Mouse (Mus musculus) ES-Bruce4 (cell line): Measurements from ENCODE around the gene Hcfc2. TPM values are rescaled to one million over a fixed set of nuclear protein-coding genes. Genes with fewer than 3 reads are reported as not detected.

Experiments used
- H3K27ac ChIP-seq: 2 replicates; pipeline ENCODE4 v1.5.1; 2012; ENCODE audit warnings: low read length, inconsistent platforms; ENCODE audit not compliant: insufficient read depth
- H3K27me3 ChIP-seq: 2 replicates; pipeline ENCODE4 v1.6.1; 2012; ENCODE audit warnings: mild to moderate bottlenecking, low read length, inconsistent platforms; ENCODE audit not compliant: control insufficient read depth, poor library complexity, insufficient read depth, severe bottlenecking
- H3K36me3 ChIP-seq: 2 replicates; pipeline ENCODE4 v1.6.1; 2012; ENCODE audit warnings: inconsistent platforms, mild to moderate bottlenecking, low read length, moderate library complexity; ENCODE audit not compliant: control insufficient read depth, poor library complexity, insufficient read depth, severe bottlenecking
- H3K4me1 ChIP-seq: one replicate; pipeline ENCODE4 v1.8.1; 2011; ENCODE audit warnings: low read length; ENCODE audit not compliant: control insufficient read depth, insufficient read depth
- H3K4me3 ChIP-seq: 2 replicates; pipeline ENCODE4 v1.5.1; 2011; ENCODE audit warnings: low read depth, mild to moderate bottlenecking, low read length
- H3K9ac ChIP-seq: 2 replicates; pipeline ENCODE4 v1.6.1; 2012; ENCODE audit warnings: low read depth, mild to moderate bottlenecking, inconsistent platforms; ENCODE audit not compliant: poor library complexity, severe bottlenecking
- H3K9me3 ChIP-seq: replicated peaks from 2 replicates; pipeline ENCODE4 v1.6.1; 2012; ENCODE audit warnings: mild to moderate bottlenecking, low read length, inconsistent platforms; ENCODE audit not compliant: control insufficient read depth, poor library complexity, insufficient read depth, severe bottlenecking
- CTCF ChIP-seq: IDR thresholded peaks from one replicate; pipeline ENCODE4 v1.8.1; 2011; ENCODE audit warnings: low read depth, low read length
- EP300 ChIP-seq: IDR thresholded peaks from 2 replicates; pipeline ENCODE4 v1.6.1; 2011; ENCODE audit warnings: low read depth, low read length; ENCODE audit not compliant: insufficient read depth
- POLR2A ChIP-seq: IDR thresholded peaks from one replicate; pipeline ENCODE4 v1.8.1; 2011; ENCODE audit warnings: low read length; ENCODE audit not compliant: insufficient read depth
- polyA plus RNA-seq: library from polyadenylated mRNA; stranded (reverse); fragments of >200 nt; gene quantifications from 2 replicates; pipeline ENCODE4 v1.2.4, GENCODE M21; 2011; ENCODE audit warnings: low read depth; ENCODE audit not compliant: missing spikeins, insufficient read depth, insufficient read length

Gene Hcfc2
- polyA plus RNA-seq, 1 experiment: 8.6 TPM

GRCm38 (mm10) chr10:82780322-82780721, 84.4 kb downstream of the Hcfc2 start:
- Histone ChIP-seq H3K4me3 (no peak overlapping the region), H3K27me3 (no peaks in the 10 kb centered on the region), H3K9me3 (no peaks in the 10 kb centered on the region), H3K9ac (no peak overlapping the region), H3K27ac (no peak overlapping the region), H3K36me3 (no peaks in the 10 kb centered on the region), H3K4me1 (peaks cover 5% of the 10 kb centered on the region)
- TF ChIP-seq CTCF (no peak), POLR2A (no peak), EP300 (no peak)

GRCm38 (mm10) chr10:82780816-82781215, 84.9 kb downstream of the Hcfc2 start:
- Histone ChIP-seq H3K9me3 (no peaks in the 10 kb centered on the region), H3K4me1 (peaks cover 5% of the 10 kb centered on the region), H3K9ac (no peak overlapping the region), H3K4me3 (no peak overlapping the region), H3K27me3 (no peaks in the 10 kb centered on the region), H3K36me3 (no peaks in the 10 kb centered on the region), H3K27ac (no peak overlapping the region)
- no peak for TF ChIP-seq EP300
- no peak for TF ChIP-seq CTCF
- no peak for TF ChIP-seq POLR2A

GRCm38 (mm10) chr10:82782472-82782871, 86.5 kb downstream of the Hcfc2 start:
- Histone ChIP-seq H3K9ac (no peak overlapping the region), H3K27me3 (no peaks in the 10 kb centered on the region), H3K4me1 (peaks cover 2% of the 10 kb centered on the region), H3K4me3 (no peak overlapping the region), H3K9me3 (no peaks in the 10 kb centered on the region), H3K36me3 (no peaks in the 10 kb centered on the region), H3K27ac (no peak overlapping the region)
- TF ChIP-seq CTCF (peak; percentile 62), EP300 (no peak), POLR2A (no peak)

- Histone ChIP-seq H3K4me1 (no peaks in the 10 kb centered on the region), H3K27me3 (no peaks in the 10 kb centered on the region), H3K9ac (no peak overlapping the region), H3K4me3 (no peak overlapping the region), H3K27ac (no peak overlapping the region), H3K9me3 (no peaks in the 10 kb centered on the region), H3K36me3 (no peaks in the 10 kb centered on the region)
- TF ChIP-seq POLR2A (no peak), EP300 (no peak), CTCF (no peak)
Observed at GRCm38 (mm10) chr10:82789181-82789580, 93.2 kb downstream of the Hcfc2 start.

- no peaks in the 10 kb centered on the region for H3K9me3 ChIP-seq
- H3K36me3 ChIP-seq: no peaks in the 10 kb centered on the region
- TF ChIP-seq POLR2A: no peak
- 0 out of 2 replicates have a peak, but pooled peaks have one; percentile 58 for TF ChIP-seq EP300
- TF ChIP-seq CTCF: no peak
- no peaks in the 10 kb centered on the region for H3K27me3 ChIP-seq
- no peak overlapping the region for H3K4me3 ChIP-seq
- no peaks in the 10 kb centered on the region for H3K4me1 ChIP-seq
- no peak overlapping the region for H3K27ac ChIP-seq
- H3K9ac ChIP-seq: no peak overlapping the region
Observed at GRCm38 (mm10) chr10:82790504-82790903, 94.5 kb downstream of the Hcfc2 start.

- no peak overlapping the region for H3K27ac ChIP-seq
- H3K4me3 ChIP-seq: no peak overlapping the region
- peaks cover 2% of the 10 kb centered on the region for H3K4me1 ChIP-seq
- no peaks in the 10 kb centered on the region for H3K9me3 ChIP-seq
- H3K27me3 ChIP-seq: no peaks in the 10 kb centered on the region
- H3K9ac ChIP-seq: no peak overlapping the region
- TF ChIP-seq CTCF: no peak
- no peak for TF ChIP-seq POLR2A
- TF ChIP-seq EP300: no peak
- H3K36me3 ChIP-seq: no peaks in the 10 kb centered on the region
Observed at GRCm38 (mm10) chr10:82791713-82792112, 95.8 kb downstream of the Hcfc2 start.

Other genes starting within 250 kb of the Hcfc2 start
- not detected in 2 replicates for gene Gm1553, start 203.5 kb upstream of the Hcfc2 start, polyA plus RNA-seq
- 55.7 and 55.8 TPM in 2 replicates for gene 1190007I07Rik, start 72.9 kb upstream of the Hcfc2 start, polyA plus RNA-seq
- gene Tdg, start 66.3 kb upstream of the Hcfc2 start, polyA plus RNA-seq: 105 and 119 TPM in 2 replicates
- gene Glt8d2, start 5.5 kb upstream of the Hcfc2 start, polyA plus RNA-seq: not detected in 2 replicates
- 101 and 114 TPM in 2 replicates for gene Nfyb, start 68.0 kb downstream of the Hcfc2 start, polyA plus RNA-seq
- 260 and 284 TPM in 2 replicates for gene Txnrd1, start 137.8 kb downstream of the Hcfc2 start, polyA plus RNA-seq
- 12.7 and 13.9 TPM in 2 replicates for gene Eid3, start 170.5 kb downstream of the Hcfc2 start, polyA plus RNA-seq